Mouse (Mus musculus): ENCODE data around the gene Osbp2.
A peak's percentile ranks its signal among the peaks of the same experiment; 100 is the strongest.

Gene Osbp2

GRCm38 (mm10) chr11:3823378-3823777 lies 40.3 kb downstream of the Osbp2 start:
- no peak for DNase-seq (ENCODE audit: low spot score)

GRCm38 (mm10) chr11:3817986-3818758 lies 45.5 kb downstream of the Osbp2 start:
- DNase-seq (ENCODE audit: low spot score), result no peak

DNA sequence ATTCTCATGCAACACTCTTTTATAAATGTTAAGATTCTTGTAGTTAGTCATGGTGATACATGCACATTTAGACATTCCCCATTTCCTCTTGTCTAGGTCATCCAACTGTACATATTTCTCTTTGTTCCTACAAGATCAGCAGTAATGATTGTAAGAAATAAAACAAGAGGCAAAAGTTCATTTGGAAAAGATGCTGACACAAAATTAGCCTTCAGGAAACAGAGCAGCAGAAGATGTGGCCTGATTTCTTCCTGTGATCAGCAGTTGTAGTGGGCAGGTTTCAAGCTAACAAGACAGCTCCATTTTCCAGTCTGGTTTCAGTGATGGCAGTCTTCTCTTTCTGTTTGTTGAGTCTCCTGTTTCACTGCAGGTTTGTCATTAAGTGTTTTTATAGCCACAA lies 47.8 kb downstream of the Osbp2 start:
- DNase-seq (ENCODE audit: low spot score), result no peak

DNA sequence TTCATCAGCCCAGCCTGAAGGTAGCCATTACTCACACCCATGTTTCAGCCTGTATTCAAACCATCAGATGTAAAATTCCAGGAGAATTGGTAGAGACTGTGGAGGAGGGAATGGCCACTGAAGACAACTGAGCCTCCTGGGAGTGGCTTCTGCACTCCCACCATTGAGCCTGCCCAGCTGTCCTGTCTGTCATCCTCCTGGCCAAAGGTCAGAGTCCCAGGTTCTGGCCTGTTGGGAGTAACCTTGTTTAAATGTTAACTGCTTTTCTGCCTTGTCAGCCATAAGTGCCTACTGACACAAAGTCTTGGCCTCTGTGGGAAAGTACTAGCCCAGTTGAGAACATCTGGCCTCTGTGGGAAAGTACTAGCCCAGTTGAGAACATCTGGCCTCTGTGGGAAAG lies 50.4 kb downstream of the Osbp2 start:
- DNase-seq (ENCODE audit: low spot score), result peak; percentile 66

GRCm38 (mm10) chr11:3808162-3808561 lies 55.5 kb downstream of the Osbp2 start:
- no peak for DNase-seq (ENCODE audit: low spot score)

DNA sequence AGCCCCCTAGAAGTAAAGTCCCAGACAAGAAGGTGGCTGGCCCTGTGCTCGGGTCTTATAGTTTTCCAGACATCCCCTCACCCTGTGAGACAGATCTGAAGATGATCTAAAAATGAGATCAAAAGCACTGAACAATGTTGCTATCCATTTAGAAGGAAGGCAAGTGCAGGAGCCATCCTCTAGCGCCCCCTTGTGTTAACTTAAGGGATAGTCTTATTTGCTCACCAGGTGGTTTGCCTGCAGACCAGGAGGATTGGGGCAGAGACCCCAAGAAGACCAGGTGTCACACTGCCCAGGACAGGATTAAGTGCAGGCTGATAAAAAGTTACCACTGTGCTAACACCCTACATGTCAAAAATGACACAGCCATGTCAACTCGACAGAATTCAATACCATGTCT lies 58.3 kb downstream of the Osbp2 start:
- no peak for DNase-seq (ENCODE audit: low spot score)

GRCm38 (mm10) chr11:3804639-3805038 lies 59.1 kb downstream of the Osbp2 start:
- DNase-seq (ENCODE audit: low spot score), result no peak

DNA sequence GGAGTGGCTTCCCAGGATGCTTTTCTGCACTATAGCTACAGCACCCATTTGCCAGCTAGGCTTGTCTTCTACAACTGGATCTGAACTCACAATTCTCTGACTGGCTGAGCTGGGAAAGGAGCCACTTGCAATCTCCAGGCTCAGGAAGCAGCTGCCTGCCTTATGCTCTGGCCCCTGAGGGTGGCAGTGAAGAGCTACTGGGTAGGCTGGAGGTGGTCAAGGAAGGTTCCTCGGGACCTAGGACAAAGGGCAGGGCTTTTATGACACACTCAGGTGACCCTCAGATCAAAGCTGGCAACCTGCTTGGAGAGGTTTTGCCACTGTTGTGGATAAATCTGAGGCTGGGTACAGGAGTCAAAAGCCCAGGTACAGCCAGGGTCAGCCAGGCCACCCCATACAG lies 61.6 kb downstream of the Osbp2 start:
- no peak for DNase-seq (ENCODE audit: low spot score)

DNA sequence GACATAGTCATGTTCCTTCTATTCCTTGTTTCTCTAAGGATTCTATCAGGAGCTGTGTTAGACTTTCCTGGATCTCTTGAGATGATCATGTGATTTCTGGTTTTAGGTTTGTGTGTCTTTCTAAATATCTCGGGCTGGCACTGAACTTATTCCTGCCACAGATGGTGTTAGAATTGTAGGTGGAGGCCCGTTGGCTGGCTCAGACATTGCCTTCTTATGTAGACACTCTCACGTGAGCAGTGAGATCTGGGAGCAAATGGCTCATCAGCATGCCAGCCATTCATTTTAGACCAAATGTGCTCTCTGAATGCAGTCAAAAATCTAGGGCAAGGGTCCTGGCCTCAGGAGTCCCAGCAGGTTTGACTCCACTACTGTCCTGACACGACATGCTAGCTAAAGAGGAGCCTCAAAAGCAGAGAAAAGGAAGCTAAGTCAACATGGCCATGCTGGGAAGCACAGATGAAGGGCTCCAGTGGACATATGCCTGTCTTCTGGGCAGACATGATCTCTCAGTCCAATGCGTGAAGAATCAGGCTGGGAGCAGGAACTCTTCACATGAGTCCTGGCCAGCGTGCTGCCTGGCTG lies 66.0 kb downstream of the Osbp2 start:
- no peak for DNase-seq (ENCODE audit: low spot score)

- DNase-seq (ENCODE audit: low spot score), result no peak
These were observed 73.0 kb downstream of the Osbp2 start for GRCm38 (mm10) chr11:3790736-3791135.

DNA sequence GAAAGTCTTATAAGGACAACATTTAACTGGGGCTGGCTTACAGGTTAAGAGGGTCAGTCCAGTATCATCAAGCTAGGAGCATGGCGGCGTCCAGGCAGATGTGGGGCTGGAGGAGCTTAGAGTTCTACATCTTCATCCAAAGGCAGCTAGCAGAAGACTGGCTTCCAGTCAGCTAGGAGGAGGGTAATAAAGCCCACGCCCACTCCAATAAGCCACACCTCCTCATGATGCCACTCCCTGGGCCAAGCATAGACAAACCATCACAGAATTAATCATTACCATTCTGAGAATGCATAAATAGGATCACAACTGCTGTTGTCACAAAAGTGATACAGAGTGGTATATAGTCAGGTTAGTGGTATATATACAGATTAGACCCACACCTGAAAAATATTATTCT lies 73.8 kb downstream of the Osbp2 start:
- no peak for DNase-seq (ENCODE audit: low spot score)

- DNase-seq (ENCODE audit: low spot score), result peak; percentile 63
These were observed 77.1 kb downstream of the Osbp2 start for GRCm38 (mm10) chr11:3786564-3786963.

- no peak for DNase-seq (ENCODE audit: low spot score)
These were observed 88.4 kb downstream of the Osbp2 start for GRCm38 (mm10) chr11:3775263-3775644.

DNA sequence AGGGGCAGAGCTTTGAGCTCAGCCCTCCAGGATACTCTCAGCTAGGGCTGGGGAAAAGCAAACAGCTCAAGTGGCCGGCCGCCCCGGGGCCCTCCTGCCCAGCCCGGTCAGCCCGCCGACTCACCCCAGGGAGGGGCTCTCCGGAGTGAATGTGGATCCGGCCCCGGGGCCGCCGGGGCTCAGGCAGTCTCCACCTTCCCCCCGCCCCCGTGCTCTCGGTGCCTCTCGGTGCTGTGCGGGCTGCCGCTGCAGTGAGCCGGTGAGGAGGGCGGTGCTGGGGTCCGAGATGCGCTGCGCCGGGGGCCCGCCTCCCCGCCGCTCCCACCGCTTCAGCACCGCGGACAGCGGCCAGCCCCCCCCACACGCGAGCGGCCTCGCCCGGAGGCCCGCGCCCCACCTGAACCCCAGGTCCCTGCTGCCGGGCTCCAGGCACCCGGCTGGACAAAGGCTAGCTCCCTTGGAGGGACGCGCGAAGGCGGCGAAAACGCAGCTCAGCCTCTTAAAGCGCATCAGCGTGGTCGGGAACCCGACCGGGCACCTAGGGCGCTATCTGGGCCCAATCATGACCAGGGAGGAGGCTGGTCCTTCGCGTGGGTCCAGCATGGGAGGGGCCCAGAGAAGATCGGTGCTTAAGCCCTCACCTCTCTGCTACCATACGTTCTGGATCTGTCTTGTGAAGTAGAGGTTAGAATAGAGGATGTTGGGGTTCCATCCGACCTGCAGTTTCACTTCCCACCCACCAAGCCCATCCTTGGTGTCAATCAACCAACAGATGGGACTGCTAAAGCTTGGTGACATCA lies 89.0 kb downstream of the Osbp2 start:
- DNase-seq (ENCODE audit: low spot score), result peak; percentile 26

DNA sequence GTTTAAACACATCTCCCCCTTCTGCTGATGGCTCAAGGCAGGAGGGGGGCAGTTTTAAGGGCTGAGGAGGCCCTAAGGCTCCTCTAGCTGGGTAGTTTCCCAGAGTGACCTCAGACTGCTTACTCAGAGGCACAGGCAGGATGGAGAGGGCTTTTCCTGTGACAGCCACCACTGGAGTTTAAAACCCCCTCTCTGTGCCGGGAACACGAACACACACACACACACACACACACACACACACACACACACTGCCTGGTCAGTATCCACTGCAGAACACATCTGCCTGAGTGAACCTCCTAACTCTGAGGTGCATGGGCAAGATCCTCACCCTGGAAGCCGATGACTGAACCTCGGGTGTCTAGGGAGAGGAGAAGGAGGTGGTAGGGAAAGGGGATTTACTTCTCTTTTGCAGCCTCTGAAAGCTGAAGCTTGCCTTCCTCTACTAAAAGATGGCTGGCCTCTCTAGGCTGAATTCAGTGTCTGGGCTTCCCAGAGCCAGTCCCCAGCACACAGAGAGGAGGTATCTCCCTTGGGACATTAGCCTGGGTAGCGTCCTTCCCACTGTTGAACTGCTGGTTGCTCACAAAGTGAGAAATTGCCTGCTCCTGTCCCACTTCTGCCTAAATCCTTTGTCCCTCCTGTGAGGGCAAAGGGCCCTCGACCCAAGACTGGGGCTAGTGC lies 89.8 kb downstream of the Osbp2 start:
- DNase-seq (ENCODE audit: low spot score), result no peak

- no peak for DNase-seq (ENCODE audit: low spot score)
These were observed 90.6 kb downstream of the Osbp2 start for GRCm38 (mm10) chr11:3773136-3773535.

DNA sequence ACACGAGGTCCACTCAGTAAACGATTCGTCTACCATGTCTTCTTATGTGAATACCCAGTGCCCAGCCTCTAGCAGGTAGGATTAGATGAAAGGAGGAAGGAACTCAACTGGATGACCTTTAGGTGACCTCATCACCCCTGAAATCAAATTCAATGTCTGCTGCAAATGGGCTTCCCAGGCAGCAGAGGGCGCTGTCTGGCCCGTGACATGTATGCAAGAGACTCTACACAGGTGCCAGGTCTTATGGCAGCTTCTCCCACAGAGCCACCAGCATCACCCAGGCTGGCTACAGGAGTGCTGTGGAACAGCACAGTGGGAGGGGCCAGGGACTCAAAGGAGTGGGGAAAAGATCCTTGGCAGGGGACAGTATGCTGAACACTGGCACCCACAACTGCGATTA lies 92.4 kb downstream of the Osbp2 start:
- DNase-seq (ENCODE audit: low spot score), result no peak

GRCm38 (mm10) chr11:3767830-3768229 lies 95.9 kb downstream of the Osbp2 start:
- DNase-seq (ENCODE audit: low spot score), result no peak

DNA sequence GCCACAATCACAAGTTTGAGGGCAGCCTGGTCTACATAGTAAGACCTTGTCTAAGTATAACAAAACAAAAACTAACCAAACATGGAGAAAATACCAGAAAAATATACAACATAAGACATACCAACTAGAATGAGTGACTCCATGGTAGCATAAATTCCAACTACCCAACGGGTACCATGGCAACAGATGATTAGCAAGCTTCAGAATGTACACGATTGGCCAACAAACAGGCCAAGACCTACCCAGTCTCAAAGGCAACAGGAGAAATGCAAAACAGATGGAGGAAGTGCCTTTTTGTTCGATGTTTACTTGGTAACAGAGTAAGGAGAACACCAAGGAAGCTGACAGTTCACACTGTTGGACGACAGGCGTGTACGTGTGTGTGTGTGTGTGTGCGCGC lies 96.7 kb downstream of the Osbp2 start:
- DNase-seq (ENCODE audit: low spot score), result no peak

DNA sequence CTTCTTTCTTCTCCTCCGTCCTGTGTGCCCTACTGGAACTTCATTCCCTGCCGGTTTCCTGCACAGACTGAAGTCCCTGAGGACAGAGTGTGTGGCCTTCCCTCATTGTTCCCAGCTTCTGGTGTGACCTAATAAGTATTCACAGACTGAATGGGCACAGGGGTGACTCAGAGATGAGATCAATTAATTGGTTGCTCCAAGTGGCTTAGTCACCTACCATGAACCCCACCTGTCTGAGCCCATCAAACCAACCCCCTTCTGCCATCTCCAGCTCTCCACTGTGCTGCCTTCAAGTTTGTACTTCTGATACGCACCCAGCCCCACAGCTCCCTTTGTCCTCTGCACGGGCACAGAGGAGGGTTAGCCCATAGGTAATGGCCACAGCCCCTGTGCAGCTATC lies 99.4 kb downstream of the Osbp2 start:
- no peak for DNase-seq (ENCODE audit: low spot score)

DNA sequence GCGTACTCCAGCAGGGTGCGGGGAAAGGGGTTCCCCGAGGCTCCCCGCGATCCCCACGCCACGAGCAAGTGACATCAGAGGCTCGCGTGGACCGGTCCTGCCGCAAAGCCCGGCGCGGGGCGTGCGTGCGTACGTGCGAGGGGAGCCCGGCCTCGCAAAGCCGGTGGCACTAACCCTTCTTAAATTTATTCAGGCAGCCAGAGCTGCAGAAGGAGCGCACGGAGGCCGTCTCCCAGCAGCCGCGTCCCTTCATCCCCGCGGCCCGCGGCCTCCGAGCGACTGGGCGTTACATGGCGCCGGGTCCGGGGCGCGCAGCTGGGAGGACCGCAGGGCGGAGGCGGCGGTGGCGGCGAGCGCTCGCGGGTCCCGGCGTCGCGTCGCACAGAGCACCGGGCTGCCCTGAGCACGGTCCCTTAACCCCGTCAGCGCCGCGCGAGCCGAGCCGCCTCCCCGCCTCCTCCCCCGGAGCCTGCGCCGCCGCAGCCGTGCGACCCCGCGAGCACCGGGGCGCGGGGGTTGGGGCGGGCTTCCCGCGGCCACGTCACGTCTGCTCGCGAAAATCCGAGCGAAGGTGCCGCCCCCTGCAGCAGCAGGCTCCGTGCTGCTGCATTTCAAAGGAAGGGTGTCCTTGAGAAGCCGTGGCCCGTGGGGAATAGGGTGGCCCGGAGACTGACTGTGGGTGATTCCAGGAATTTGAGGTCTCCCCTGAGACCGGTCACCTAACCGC lies 101.8 kb downstream of the Osbp2 start:
- DNase-seq (ENCODE audit: low spot score), result no peak

GRCm38 (mm10) chr11:3761339-3761738 lies 102.4 kb downstream of the Osbp2 start:
- no peak for DNase-seq (ENCODE audit: low spot score)

Data from yolk sac, embryonic 10.5 days (tissue).